ENCODE assay signal across 8 mouse cellular contexts in the genomic region with DNA sequence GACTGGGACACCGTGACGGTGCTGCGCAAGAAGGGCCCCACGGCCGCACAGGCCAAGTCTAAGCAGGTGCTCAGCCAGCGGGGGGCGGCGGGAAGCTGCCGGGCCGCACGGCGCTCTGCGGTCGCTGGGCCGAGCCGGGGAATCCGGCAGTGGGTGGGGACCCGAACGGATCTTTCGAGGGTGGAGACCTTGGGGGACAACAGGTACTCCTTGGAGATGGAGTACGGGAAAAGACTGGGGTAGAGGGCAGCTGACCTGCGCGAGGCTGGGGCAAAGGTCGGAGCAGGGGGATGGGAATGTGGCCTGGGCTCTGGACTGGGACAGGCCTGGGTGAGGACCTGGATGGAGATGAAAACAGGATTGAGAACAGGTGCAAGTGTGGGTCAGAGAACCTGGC. TPM values are rescaled to one million over a fixed set of nuclear protein-coding genes. Genes with fewer than 3 reads are reported as not detected.
DNase-seq lines count a peak whose midpoint lies in the region; ATAC-seq and TF ChIP-seq lines count a peak whose summit lies in the region.

No protein-coding gene starts in this region.

- DNase-seq in lung, postnatal 0 days (ENCODE audit: low spot score), result no peak
- DNase-seq in lung, postnatal 10 days, result no peak
- DNase-seq in limb, embryonic 14.5 days (ENCODE audit: low spot score), result no peak
- no peak for DNase-seq in layer of hippocampus, postnatal 36 days
- DNase-seq in right cerebral cortex, postnatal 4 days, result no peak
- no peak for DNase-seq in spleen, postnatal 4 days (ENCODE audit: low spot score in 2 of 2)

- no peak for TF ChIP-seq EP300 in lung, postnatal 0 days (IDR thresholded peaks at IDR 0.05)

- H3K27ac ChIP-seq in lung, postnatal 0 days (ENCODE audit: low read length), result peak overlapping the region; percentile 66
- H3K27ac ChIP-seq in forebrain, embryonic 16.5 days (ENCODE audit: low read length), result peak overlapping the region; percentile 64; the same call in 1 of the 2 replicates
- peak overlapping the region; percentile 55; the same call in 1 of the 2 replicates for H3K27ac ChIP-seq in limb, embryonic 14.5 days (replicated peaks; ENCODE audit: low read depth, low read length)
- H3K27ac ChIP-seq in stomach, embryonic 15.5 days, result peak overlapping the region; percentile 72

- peak overlapping the region; percentile 89 for H3K4me3 ChIP-seq in lung, postnatal 0 days (ENCODE audit: low read depth, low read length)
- H3K4me3 ChIP-seq in forebrain, embryonic 16.5 days (replicated peaks; ENCODE audit: low read length), result peak overlapping the region; percentile 96
- H3K4me3 ChIP-seq in limb, embryonic 14.5 days (replicated peaks; ENCODE audit: low read length), result peak overlapping the region; percentile 92
- H3K4me3 ChIP-seq in stomach, embryonic 15.5 days (replicated peaks), result peak overlapping the region; percentile 91

- H3K4me1 ChIP-seq in lung, postnatal 0 days (ENCODE audit: insufficient read depth, low read depth, low read length), result peaks cover 6% of the 10 kb centered on the region
- H3K4me1 ChIP-seq in forebrain, embryonic 16.5 days (replicated peaks; ENCODE audit: control insufficient read depth, insufficient read depth, low read length), result peaks cover 19% of the 10 kb centered on the region
- H3K4me1 ChIP-seq in limb, embryonic 14.5 days (ENCODE audit: control insufficient read depth, insufficient read depth, low read length), result peaks cover 12% of the 10 kb centered on the region
- peaks cover 14% of the 10 kb centered on the region for H3K4me1 ChIP-seq in stomach, embryonic 15.5 days

- under 1% methylated on average over 24 of the region's 24 CpGs for WGBS in lung, postnatal 0 days
- WGBS in forebrain, embryonic 16.5 days, result under 1% methylated on average over 24 of the region's 24 CpGs
- WGBS in limb, embryonic 14.5 days, result under 1% methylated on average over 24 of the region's 24 CpGs
- under 1% methylated on average over 24 of the region's 24 CpGs for WGBS in stomach, embryonic 15.5 days

- H3K27me3 ChIP-seq in lung, postnatal 0 days (replicated peaks; ENCODE audit: insufficient read depth, low read length), result no peaks in the 10 kb centered on the region
- no peaks in the 10 kb centered on the region for H3K27me3 ChIP-seq in forebrain, embryonic 16.5 days (replicated peaks; ENCODE audit: control insufficient read depth, insufficient read depth, low read length)
- H3K27me3 ChIP-seq in limb, embryonic 14.5 days (ENCODE audit: control insufficient read depth, insufficient read depth, low read length), result no peaks in the 10 kb centered on the region
- no peaks in the 10 kb centered on the region for H3K27me3 ChIP-seq in stomach, embryonic 15.5 days (replicated peaks)

- TF ChIP-seq CTCF in lung, postnatal 0 days (IDR thresholded peaks at IDR 0.05), result no peak

- peak overlapping the region; percentile 92 for H3K4me2 ChIP-seq in lung, postnatal 0 days (replicated peaks; ENCODE audit: low read depth, low read length)
- peak overlapping the region; percentile 92 for H3K4me2 ChIP-seq in forebrain, embryonic 16.5 days (ENCODE audit: low read length)
- H3K4me2 ChIP-seq in limb, embryonic 14.5 days (replicated peaks; ENCODE audit: low read depth, low read length, severe bottlenecking), result peak overlapping the region; percentile 91
- H3K4me2 ChIP-seq in stomach, embryonic 15.5 days, result peak overlapping the region; percentile 88

- H3K9ac ChIP-seq in lung, postnatal 0 days (replicated peaks; ENCODE audit: low read depth), result peak overlapping the region; percentile 95
- H3K9ac ChIP-seq in forebrain, embryonic 16.5 days (replicated peaks; ENCODE audit: low read depth, low read length), result peak overlapping the region; percentile 90
- H3K9ac ChIP-seq in limb, embryonic 14.5 days (ENCODE audit: low read depth, low read length, severe bottlenecking), result peak overlapping the region; percentile 83
- H3K9ac ChIP-seq in stomach, embryonic 15.5 days, result peak overlapping the region; percentile 97

- no peak for TF ChIP-seq POLR2A in limb, embryonic 14.5 days (IDR thresholded peaks at IDR 0.05; ENCODE audit: borderline replicate concordance, extremely low read depth, insufficient read depth, insufficient read length)

- no peak for ATAC-seq in lung, postnatal 0 days
- peak; percentile 8; the same call in 1 of the 2 replicates for ATAC-seq in forebrain, embryonic 16.5 days
- ATAC-seq in limb, embryonic 14.5 days (ENCODE audit: low FRiP score, low read depth), result no peak; the same call in 1 of the 2 replicates
- no peak for ATAC-seq in stomach, embryonic 15.5 days (ENCODE audit: insufficient read depth, low FRiP score, low read depth)

- H3K36me3 ChIP-seq in lung, postnatal 0 days (ENCODE audit: insufficient read depth, low read length), result peaks cover 14% of the 10 kb centered on the region; the same call in 1 of the 2 replicates
- H3K36me3 ChIP-seq in forebrain, embryonic 16.5 days (ENCODE audit: control insufficient read depth, insufficient read depth), result peaks cover 18% of the 10 kb centered on the region
- peaks cover 32% of the 10 kb centered on the region for H3K36me3 ChIP-seq in limb, embryonic 14.5 days (ENCODE audit: control insufficient read depth, insufficient read depth, low read length)
- peaks cover 26% of the 10 kb centered on the region for H3K36me3 ChIP-seq in stomach, embryonic 15.5 days

- no peaks in the 10 kb centered on the region for H3K9me3 ChIP-seq in lung, postnatal 0 days (ENCODE audit: low read length)
- H3K9me3 ChIP-seq in forebrain, embryonic 16.5 days (ENCODE audit: control insufficient read depth, low read length), result no peaks in the 10 kb centered on the region
- no peaks in the 10 kb centered on the region for H3K9me3 ChIP-seq in limb, embryonic 14.5 days (ENCODE audit: control insufficient read depth, low read length)
- H3K9me3 ChIP-seq in stomach, embryonic 15.5 days, result no peaks in the 10 kb centered on the region

RNA-seq across cellular contexts. Expression of gene Edf1, which starts 0.3 kb away (rescaled TPM):
- polyA plus RNA-seq in lung, postnatal 0 days (2015; fragmentation: Nextera tagmentation; extraction: Ambion mirVana), result 297 and 329 TPM in 2 replicates
- 327 and 359 TPM in 2 replicates for polyA plus RNA-seq in forebrain, embryonic 16.5 days (2015; fragmentation: Nextera tagmentation; extraction: Ambion mirVana)
- polyA plus RNA-seq in limb, embryonic 14.5 days (2012; rRNA removed), result 116 and 174 TPM in 2 replicates
- polyA plus RNA-seq in limb, embryonic 14.5 days (2014; fragmentation: Nextera tagmentation; extraction: Ambion mirVana), result 325 and 331 TPM in 2 replicates
- polyA plus RNA-seq in stomach, embryonic 15.5 days (2015; fragmentation: Nextera tagmentation; extraction: Ambion mirVana), result 371 and 375 TPM in 2 replicates
- total RNA-seq in layer of hippocampus, postnatal 36 days (2021), result 100 to 1,000 TPM; 200 to 212 TPM

RNA-seq across cellular contexts. Expression of gene Traf2, which starts 11.2 kb away (rescaled TPM):
- polyA plus RNA-seq in lung, postnatal 0 days (2015; fragmentation: Nextera tagmentation; extraction: Ambion mirVana), result 20.7 and 21.0 TPM in 2 replicates
- 26.8 and 29.5 TPM in 2 replicates for polyA plus RNA-seq in forebrain, embryonic 16.5 days (2015; fragmentation: Nextera tagmentation; extraction: Ambion mirVana)
- 18.0 and 18.9 TPM in 2 replicates for polyA plus RNA-seq in limb, embryonic 14.5 days (2012; rRNA removed)
- polyA plus RNA-seq in limb, embryonic 14.5 days (2014; fragmentation: Nextera tagmentation; extraction: Ambion mirVana), result 29.2 and 35.6 TPM in 2 replicates
- polyA plus RNA-seq in stomach, embryonic 15.5 days (2015; fragmentation: Nextera tagmentation; extraction: Ambion mirVana), result 29.4 and 31.2 TPM in 2 replicates
- total RNA-seq in layer of hippocampus, postnatal 36 days (2021), result 10 to 100 TPM; 11.9 to 12.6 TPM

RNA-seq across cellular contexts. Expression of gene Mamdc4, which starts 16.7 kb away (rescaled TPM):
- polyA plus RNA-seq in lung, postnatal 0 days (2015; fragmentation: Nextera tagmentation; extraction: Ambion mirVana), result 0.31 and 1.2 TPM in 2 replicates
- 1.0 and 2.8 TPM in 2 replicates for polyA plus RNA-seq in forebrain, embryonic 16.5 days (2015; fragmentation: Nextera tagmentation; extraction: Ambion mirVana)
- polyA plus RNA-seq in limb, embryonic 14.5 days (2012; rRNA removed), result 10.9 and 15.0 TPM in 2 replicates
- 1.4 and 1.8 TPM in 2 replicates for polyA plus RNA-seq in limb, embryonic 14.5 days (2014; fragmentation: Nextera tagmentation; extraction: Ambion mirVana)
- polyA plus RNA-seq in stomach, embryonic 15.5 days (2015; fragmentation: Nextera tagmentation; extraction: Ambion mirVana), result 74.5 and 104 TPM in 2 replicates
- 1 to 10 TPM; 3.1 to 3.2 TPM for total RNA-seq in layer of hippocampus, postnatal 36 days (2021)

RNA-seq across cellular contexts. Expression of gene Phpt1, which starts 17.1 kb away (rescaled TPM):
- 97.7 and 103 TPM in 2 replicates for polyA plus RNA-seq in lung, postnatal 0 days (2015; fragmentation: Nextera tagmentation; extraction: Ambion mirVana)
- polyA plus RNA-seq in forebrain, embryonic 16.5 days (2015; fragmentation: Nextera tagmentation; extraction: Ambion mirVana), result 141 and 145 TPM in 2 replicates
- polyA plus RNA-seq in limb, embryonic 14.5 days (2012; rRNA removed), result 137 and 139 TPM in 2 replicates
- polyA plus RNA-seq in limb, embryonic 14.5 days (2014; fragmentation: Nextera tagmentation; extraction: Ambion mirVana), result 167 and 176 TPM in 2 replicates
- 144 and 151 TPM in 2 replicates for polyA plus RNA-seq in stomach, embryonic 15.5 days (2015; fragmentation: Nextera tagmentation; extraction: Ambion mirVana)
- 10 to 100 TPM; 62.5 to 68.3 TPM for total RNA-seq in layer of hippocampus, postnatal 36 days (2021)

RNA-seq across cellular contexts. Expression of gene Ajm1, which starts 23.6 kb away (rescaled TPM):
- 0.07 TPM in 1 of 2 replicates, not detected in the other for polyA plus RNA-seq in lung, postnatal 0 days (2015; fragmentation: Nextera tagmentation; extraction: Ambion mirVana)
- 5.8 and 7.7 TPM in 2 replicates for polyA plus RNA-seq in forebrain, embryonic 16.5 days (2015; fragmentation: Nextera tagmentation; extraction: Ambion mirVana)
- 2.5 and 3.5 TPM in 2 replicates for polyA plus RNA-seq in limb, embryonic 14.5 days (2012; rRNA removed)
- 0.18 and 0.19 TPM in 2 replicates for polyA plus RNA-seq in limb, embryonic 14.5 days (2014; fragmentation: Nextera tagmentation; extraction: Ambion mirVana)
- 1.0 and 1.1 TPM in 2 replicates for polyA plus RNA-seq in stomach, embryonic 15.5 days (2015; fragmentation: Nextera tagmentation; extraction: Ambion mirVana)
- total RNA-seq in layer of hippocampus, postnatal 36 days (2021), result 100 to 1,000 TPM in 1 of 2 experiments, 10 to 100 TPM in 1; 96.4 to 117 TPM
